Mouse (Mus musculus) right cerebral cortex, postnatal 36 days (tissue): ENCODE results near the gene Agmo.

Experiments used
- DNase-seq, 2 experiments: peaks; one replicate each; pipeline ENCODE4 v3.0.0; 2022; ENCODE audit warnings: low spot score in 2 of 2, mixed read lengths in 1 of 2

Gene Agmo

GRCm38 (mm10) chr12:37241566-37242021, at the start of gene Agmo:
Gene Agmo (plus strand): TSS chr12:37241641.
- peak; percentile 3 to 6 for DNase-seq

GRCm38 (mm10) chr12:37231119-37231518, 10.3 kb upstream of the Agmo start:
- DNase-seq, result no peak

- DNase-seq, result no peak
These were observed 371 bp upstream of the Agmo start for GRCm38 (mm10) chr12:37240975-37241565.

GRCm38 (mm10) chr12:37242484-37242883, 1.0 kb downstream of the Agmo start:
- DNase-seq, result no peak

- DNase-seq, result no peak
These were observed 3.4 kb downstream of the Agmo start for GRCm38 (mm10) chr12:37244876-37245275.

- DNase-seq, result no peak
These were observed 10.2 kb downstream of the Agmo start for GRCm38 (mm10) chr12:37251688-37252087.

- no peak for DNase-seq
These were observed 15.7 kb downstream of the Agmo start for GRCm38 (mm10) chr12:37257099-37257498.

- no peak for DNase-seq
These were observed 18.5 kb downstream of the Agmo start for GRCm38 (mm10) chr12:37259771-37260528.

- no peak for DNase-seq
These were observed 22.2 kb downstream of the Agmo start for GRCm38 (mm10) chr12:37263685-37264084.

GRCm38 (mm10) chr12:37268636-37269152, 27.3 kb downstream of the Agmo start:
- DNase-seq, result no peak

- no peak for DNase-seq
These were observed 31.2 kb downstream of the Agmo start for GRCm38 (mm10) chr12:37272660-37273059.

- no peak for DNase-seq
These were observed 32.7 kb downstream of the Agmo start for GRCm38 (mm10) chr12:37273964-37274657.

GRCm38 (mm10) chr12:37274658-37275019, 33.2 kb downstream of the Agmo start:
- no peak for DNase-seq

GRCm38 (mm10) chr12:37306956-37307466, 65.6 kb downstream of the Agmo start:
- no peak for DNase-seq

GRCm38 (mm10) chr12:37310786-37311185, 69.3 kb downstream of the Agmo start:
- DNase-seq, result no peak

- no peak for DNase-seq
These were observed 81.4 kb downstream of the Agmo start for GRCm38 (mm10) chr12:37322860-37323259.

- no peak for DNase-seq
These were observed 93.5 kb downstream of the Agmo start for GRCm38 (mm10) chr12:37334987-37335386.

GRCm38 (mm10) chr12:37344225-37344624, 102.8 kb downstream of the Agmo start:
- no peak for DNase-seq

- no peak for DNase-seq
These were observed 104.3 kb downstream of the Agmo start for GRCm38 (mm10) chr12:37345696-37346095.

- no peak for DNase-seq
These were observed 150.9 kb downstream of the Agmo start for GRCm38 (mm10) chr12:37392316-37392715.

GRCm38 (mm10) chr12:37402541-37402940, 161.1 kb downstream of the Agmo start:
- DNase-seq, result no peak

GRCm38 (mm10) chr12:37426350-37426749, 184.9 kb downstream of the Agmo start:
- DNase-seq, result no peak
